Mouse (Mus musculus) lung, postnatal 0 days (tissue): ENCODE measurements at regions not wholly inside any gene's neighbourhood (a gene's known extent, or its start where the extent isn't known, plus 50 kb on each side); places are given as distances from the start of the nearest gene placed in this dataset.

ENCODE experiments used
- ATAC-seq: fragments of 200-750 bp; cut with Nextera tagmentation; 2 replicates; pipeline ENCODE4 v1.8.0; 2017; ENCODE audit warnings: moderate library complexity
- DNase-seq: peaks from one replicate; pipeline ENCODE4 v3.0.0-alpha.2; 2016; ENCODE audit warnings: low spot score
- H3K27ac ChIP-seq: fragments of 300-500 bp; sonication (generic); 2 replicates; pipeline ENCODE4 v1.5.1; 2014; ENCODE audit warnings: antibody characterized with exemption, mild to moderate bottlenecking, low read length, mixed read lengths
- H3K27me3 ChIP-seq: fragments of 300-500 bp; sonication (generic); replicated peaks from 2 replicates; pipeline ENCODE4 v1.6.1; 2014; ENCODE audit warnings: low read length, mixed read lengths; ENCODE audit not compliant: insufficient read depth
- H3K36me3 ChIP-seq: fragments of 300-500 bp; sonication (generic); 2 replicates; pipeline ENCODE4 v1.6.1; 2014; ENCODE audit warnings: low read length, mixed read lengths; ENCODE audit not compliant: insufficient read depth
- H3K4me1 ChIP-seq: fragments of 300-500 bp; sonication (generic); 2 replicates; pipeline ENCODE4 v1.6.1; 2014; ENCODE audit warnings: antibody characterized with exemption, low read depth, low read length, mixed read lengths; ENCODE audit not compliant: insufficient read depth
- H3K4me2 ChIP-seq: fragments of 300-500 bp; sonication (generic); replicated peaks from 2 replicates; pipeline ENCODE4 v1.6.1; 2014; ENCODE audit warnings: low read depth, mild to moderate bottlenecking, low read length, moderate library complexity, mixed read lengths
- H3K4me3 ChIP-seq: fragments of 300-500 bp; sonication (generic); 2 replicates; pipeline ENCODE4 v1.5.1; 2014; ENCODE audit warnings: low read depth, low read length
- H3K9ac ChIP-seq: fragments of 300-500 bp; sonication (generic); replicated peaks from 2 replicates; pipeline ENCODE4 v1.6.1; 2014; ENCODE audit warnings: low read depth, mild to moderate bottlenecking
- H3K9me3 ChIP-seq: fragments of 300-500 bp; sonication (generic); 2 replicates; pipeline ENCODE4 v1.6.1; 2016; ENCODE audit warnings: low read length, mixed read lengths
- CTCF ChIP-seq: IDR thresholded peaks from 2 replicates; pipeline ENCODE4 v1.5.1; 2016; ENCODE audit warnings: antibody characterized with exemption, mild to moderate bottlenecking
- EP300 ChIP-seq: IDR thresholded peaks from 2 replicates; pipeline ENCODE4 v1.6.1; 2016; ENCODE audit warnings: antibody characterized with exemption, mild to moderate bottlenecking, control low read depth
- WGBS: fragments of 180-500 bp; shearing (Covaris S2); extraction: QIAGEN DNeasy Blood & Tissue Kit; methylation state at CpG from one replicate; pipeline ENCODE4 v1.1.7; 2014; 5-methylcytosine and 5-hydroxymethylcytosine counted together

GRCm38 (mm10) chr3:118248768-118249167 is 313.2 kb upstream of the Dpyd start:
- TF ChIP-seq EP300 (no peak), CTCF (no peak)
- no peaks in the 10 kb centered on the region for H3K36me3 ChIP-seq
- WGBS: 84% methylated on average over 2 of the region's 2 CpGs
- H3K4me2 ChIP-seq: no peak overlapping the region
- no peak for ATAC-seq
- no peaks in the 10 kb centered on the region for H3K9me3 ChIP-seq
- no peak overlapping the region for H3K27ac ChIP-seq
- no peak overlapping the region for H3K4me3 ChIP-seq
- no peaks in the 10 kb centered on the region for H3K4me1 ChIP-seq
- DNase-seq: no peak
- no peaks in the 10 kb centered on the region for H3K27me3 ChIP-seq
- no peak overlapping the region for H3K9ac ChIP-seq

DNA sequence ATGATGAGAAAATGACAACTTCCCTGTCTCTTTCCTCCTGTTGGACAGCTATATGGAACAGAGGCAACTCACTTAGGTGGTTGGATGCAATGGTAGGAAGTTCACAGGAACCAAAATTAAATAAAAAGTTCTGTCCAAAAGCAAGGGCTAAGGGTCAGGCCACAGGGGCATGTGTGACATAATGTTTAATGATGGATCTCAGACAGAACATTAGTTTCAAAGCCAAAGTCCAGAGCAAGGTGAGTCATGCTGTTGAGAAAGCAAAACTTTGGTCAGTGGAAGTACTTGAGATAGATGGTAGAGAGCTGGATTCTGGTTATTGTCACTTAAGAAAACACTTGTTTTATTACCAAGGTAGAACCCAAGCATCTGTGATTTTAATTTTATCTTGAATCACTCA is 286.0 kb upstream of the Dpyd start:
- Histone ChIP-seq H3K9ac (no peak overlapping the region), H3K4me1 (no peaks in the 10 kb centered on the region), H3K4me2 (no peak overlapping the region), H3K27me3 (no peaks in the 10 kb centered on the region), H3K36me3 (no peaks in the 10 kb centered on the region), H3K9me3 (no peaks in the 10 kb centered on the region), H3K27ac (no peak overlapping the region), H3K4me3 (no peak overlapping the region)
- no peak for TF ChIP-seq CTCF
- TF ChIP-seq EP300: no peak
- ATAC-seq: no peak
- DNase-seq: no peak

- Histone ChIP-seq H3K9me3 (no peaks in the 10 kb centered on the region), H3K27me3 (no peaks in the 10 kb centered on the region), H3K36me3 (no peaks in the 10 kb centered on the region), H3K4me3 (no peak overlapping the region), H3K4me1 (no peaks in the 10 kb centered on the region), H3K4me2 (no peak overlapping the region), H3K27ac (no peak overlapping the region), H3K9ac (no peak overlapping the region)
- TF ChIP-seq EP300: no peak
- no peak for TF ChIP-seq CTCF
- no peak for DNase-seq
- no peak for ATAC-seq
- WGBS: 69% methylated on average over 5 of the region's 5 CpGs
These were observed 283.7 kb upstream of the Dpyd start for GRCm38 (mm10) chr3:118278274-118278673.

- WGBS: 41% methylated on average over 3 of the region's 3 CpGs
- H3K27me3 ChIP-seq: no peaks in the 10 kb centered on the region
- ATAC-seq (no peak), DNase-seq (no peak)
- no peak overlapping the region for H3K27ac ChIP-seq
- H3K9ac ChIP-seq: no peak overlapping the region
- H3K9me3 ChIP-seq: no peaks in the 10 kb centered on the region
- H3K4me2 ChIP-seq: no peak overlapping the region
- no peaks in the 10 kb centered on the region for H3K36me3 ChIP-seq
- H3K4me3 ChIP-seq: no peak overlapping the region
- H3K4me1 ChIP-seq: no peaks in the 10 kb centered on the region
- no peak for TF ChIP-seq EP300
These were observed 275.0 kb upstream of the Dpyd start for GRCm38 (mm10) chr3:118286946-118287345.

DNA sequence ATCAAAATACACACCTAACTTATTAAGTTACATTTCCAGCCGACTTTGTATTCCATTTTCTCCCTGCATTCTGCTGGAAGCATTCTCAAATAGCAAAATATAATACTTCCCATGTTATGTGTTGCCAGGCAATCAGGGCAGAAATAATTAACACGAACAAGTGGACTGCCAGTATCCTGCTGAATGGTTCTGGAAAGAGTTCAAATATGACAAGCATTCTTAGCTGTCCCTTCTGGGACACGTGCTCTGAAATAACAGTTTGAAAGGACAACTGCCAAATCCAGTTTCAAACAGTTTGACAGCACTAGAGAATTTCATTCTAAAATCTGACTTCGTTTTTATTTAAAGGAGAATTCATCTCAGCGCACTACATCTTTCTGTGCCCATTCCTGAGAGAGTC is 236.8 kb upstream of the Dpyd start:
- TF ChIP-seq EP300 (no peak), CTCF (no peak)
- 35% methylated on average over 5 of the region's 5 CpGs for WGBS
- no peak for ATAC-seq

GRCm38 (mm10) chr3:118328237-118328636 is 233.7 kb upstream of the Dpyd start:
- ATAC-seq: no peak
- H3K27me3 ChIP-seq: no peaks in the 10 kb centered on the region
- WGBS: 74% methylated on average over 2 of the region's 2 CpGs
- no peaks in the 10 kb centered on the region for H3K9me3 ChIP-seq
- TF ChIP-seq EP300: no peak
- TF ChIP-seq CTCF: no peak
- H3K4me3 ChIP-seq: no peak overlapping the region
- H3K9ac ChIP-seq: no peak overlapping the region
- H3K36me3 ChIP-seq: no peaks in the 10 kb centered on the region
- H3K4me2 ChIP-seq: no peak overlapping the region
- H3K4me1 ChIP-seq: no peaks in the 10 kb centered on the region
- H3K27ac ChIP-seq: no peak overlapping the region
- no peak for DNase-seq

More for the DNA sequence above, 236.8 kb upstream of the Dpyd start:
- DNase-seq: no peak
- H3K27ac ChIP-seq: no peak overlapping the region
- no peak overlapping the region for H3K9ac ChIP-seq
- H3K9me3 ChIP-seq: no peaks in the 10 kb centered on the region
- no peaks in the 10 kb centered on the region for H3K27me3 ChIP-seq
- H3K4me1 ChIP-seq: no peaks in the 10 kb centered on the region
- H3K4me2 ChIP-seq: no peak overlapping the region
- H3K4me3 ChIP-seq: no peak overlapping the region
- H3K36me3 ChIP-seq: no peaks in the 10 kb centered on the region

DNA sequence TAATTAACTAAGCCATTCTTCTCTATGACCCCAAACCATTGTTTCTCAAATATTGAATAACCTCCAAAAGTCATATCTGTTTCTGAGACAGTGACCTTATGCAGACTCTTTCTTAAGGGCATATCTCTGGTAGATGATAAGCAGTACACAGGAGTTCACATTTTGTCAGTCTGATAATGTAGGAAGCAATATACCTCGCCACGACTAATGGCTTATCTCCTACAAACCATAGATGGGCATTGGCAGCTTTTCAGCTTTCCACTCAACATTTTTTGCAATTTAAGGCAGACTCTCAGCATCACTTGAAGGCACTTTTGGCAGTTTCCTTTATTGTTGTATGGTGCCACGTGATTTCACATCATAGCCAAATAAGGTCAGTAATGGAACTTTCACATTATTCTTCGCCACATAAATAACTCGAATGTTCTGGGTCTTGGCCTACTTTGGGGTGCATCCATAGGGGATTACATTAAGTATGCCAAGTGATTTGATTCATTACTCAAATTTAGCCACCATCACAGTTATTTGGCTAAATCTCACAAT is 232.7 kb upstream of the Dpyd start:
- no peaks in the 10 kb centered on the region for H3K27me3 ChIP-seq
- TF ChIP-seq CTCF: no peak
- TF ChIP-seq EP300: no peak
- H3K4me3 ChIP-seq: no peak overlapping the region
- H3K27ac ChIP-seq: no peak overlapping the region
- no peaks in the 10 kb centered on the region for H3K36me3 ChIP-seq
- no peak for DNase-seq
- WGBS: 66% methylated on average over 5 of the region's 5 CpGs
- H3K9ac ChIP-seq: no peak overlapping the region
- ATAC-seq: no peak
- no peak overlapping the region for H3K4me2 ChIP-seq
- H3K4me1 ChIP-seq: no peaks in the 10 kb centered on the region
- H3K9me3 ChIP-seq: no peaks in the 10 kb centered on the region
